Mouse (Mus musculus) thymus, postnatal 36 days (tissue): ENCODE measurements around the gene Rbm5.

ENCODE experiments used
- DNase-seq, 2 experiments: peaks; one replicate each; pipeline ENCODE4 v3.0.0; 2022; ENCODE audit warnings: mixed read lengths in 2 of 2

The Rbm5 gene

GRCm38 (mm10) chr9:107728919-107729670 is 41.7 kb downstream of the Rbm5 start:
- no peak for DNase-seq

DNA sequence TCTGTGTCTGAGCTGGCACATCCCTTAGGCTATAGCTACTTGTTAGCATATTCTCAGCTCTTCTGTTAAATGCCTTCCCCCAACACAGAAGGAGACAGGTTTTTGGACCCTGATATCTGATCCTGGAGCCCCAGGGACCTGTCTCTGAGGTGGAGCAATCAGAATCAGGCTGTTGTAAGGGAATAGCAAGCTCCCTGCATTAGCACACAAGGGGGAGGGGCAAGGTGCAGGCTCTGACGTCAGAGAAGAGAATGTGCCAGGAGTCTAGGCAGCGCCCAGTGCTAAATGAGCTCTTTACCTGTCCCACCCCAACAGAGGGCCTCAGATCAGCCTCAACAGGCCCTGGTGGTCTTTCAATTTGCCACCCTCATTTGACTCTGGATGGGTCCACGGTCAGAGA is 43.8 kb downstream of the Rbm5 start:
- no peak for DNase-seq

GRCm38 (mm10) chr9:107724796-107725195 is 46.0 kb downstream of the Rbm5 start:
- DNase-seq: no peak

DNA sequence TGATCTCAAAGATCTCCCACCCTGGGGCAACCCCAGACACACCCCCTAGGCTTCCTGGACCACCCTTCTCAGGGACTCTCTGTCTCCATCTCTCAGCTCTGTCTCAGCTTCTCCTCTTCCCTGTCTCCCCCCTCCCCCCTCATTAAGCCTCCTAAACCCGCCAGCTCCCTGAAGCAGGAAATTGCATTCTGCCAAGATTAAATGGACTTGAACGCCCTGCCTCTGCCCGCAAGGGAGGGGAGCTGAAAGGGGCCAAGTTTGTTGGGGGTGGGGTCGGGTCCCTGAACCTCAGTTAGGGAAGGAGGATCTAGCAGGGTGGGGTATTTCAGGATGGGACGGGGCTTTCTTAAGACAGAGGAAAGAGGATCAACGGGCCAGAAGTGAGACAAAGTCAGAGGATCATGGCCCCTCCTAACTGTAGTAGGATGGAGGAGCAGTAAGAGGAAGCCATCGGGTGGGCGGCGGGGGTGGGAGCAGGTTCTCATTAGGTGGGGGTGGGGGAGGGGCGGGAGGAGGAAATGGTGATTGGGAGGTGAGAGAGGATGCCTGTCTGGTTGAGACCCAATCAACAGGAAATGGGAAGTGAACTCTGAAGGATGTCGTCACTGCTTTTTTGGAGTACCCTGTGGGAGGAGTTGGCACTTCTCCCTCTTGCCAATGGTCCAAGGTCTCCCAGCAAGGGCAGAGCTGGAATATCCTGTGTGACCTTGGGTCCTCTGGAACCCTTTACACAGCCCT is 46.8 kb downstream of the Rbm5 start:
- DNase-seq: peak in 1 of 2 experiments; percentile 29

- DNase-seq: peak in 1 of 2 experiments; percentile 24
These were observed 47.5 kb downstream of the Rbm5 start for GRCm38 (mm10) chr9:107723292-107723691.

GRCm38 (mm10) chr9:107718781-107719540 is 51.8 kb downstream of the Rbm5 start:
- peak in 1 of 2 experiments; percentile 28 for DNase-seq

DNA sequence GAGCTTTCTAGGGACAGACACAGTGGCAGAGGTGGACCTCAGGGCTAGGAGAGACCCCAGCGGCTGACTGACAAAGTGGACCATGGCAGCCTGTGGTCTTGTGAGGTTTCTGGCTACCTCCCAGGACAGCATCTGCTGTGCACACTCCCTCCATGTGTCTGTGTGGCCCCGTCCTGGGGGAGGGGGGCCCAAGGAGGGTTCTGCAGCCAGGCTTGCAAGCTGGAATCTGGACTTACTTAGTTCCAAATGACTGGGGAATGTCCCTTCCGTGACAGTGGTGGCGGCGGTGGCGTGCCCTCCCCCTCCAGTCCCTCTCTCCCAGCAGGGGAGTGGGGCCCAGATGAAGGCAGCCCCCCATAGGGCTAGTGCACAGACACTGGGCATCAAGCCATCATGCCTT is 53.8 kb downstream of the Rbm5 start:
- no peak for DNase-seq

- DNase-seq: no peak
These were observed 55.2 kb downstream of the Rbm5 start for GRCm38 (mm10) chr9:107715632-107716031.

GRCm38 (mm10) chr9:107714221-107714952 is 56.4 kb downstream of the Rbm5 start:
- DNase-seq: no peak

GRCm38 (mm10) chr9:107709697-107710483 is 60.9 kb downstream of the Rbm5 start, which contains the start of gene Sema3f:
Sema3f (minus strand) TSS chr9:107710475.
- peak; percentile 84 to 88 for DNase-seq

- no peak for DNase-seq
These were observed 61.6 kb downstream of the Rbm5 start for GRCm38 (mm10) chr9:107709096-107709696.

DNA sequence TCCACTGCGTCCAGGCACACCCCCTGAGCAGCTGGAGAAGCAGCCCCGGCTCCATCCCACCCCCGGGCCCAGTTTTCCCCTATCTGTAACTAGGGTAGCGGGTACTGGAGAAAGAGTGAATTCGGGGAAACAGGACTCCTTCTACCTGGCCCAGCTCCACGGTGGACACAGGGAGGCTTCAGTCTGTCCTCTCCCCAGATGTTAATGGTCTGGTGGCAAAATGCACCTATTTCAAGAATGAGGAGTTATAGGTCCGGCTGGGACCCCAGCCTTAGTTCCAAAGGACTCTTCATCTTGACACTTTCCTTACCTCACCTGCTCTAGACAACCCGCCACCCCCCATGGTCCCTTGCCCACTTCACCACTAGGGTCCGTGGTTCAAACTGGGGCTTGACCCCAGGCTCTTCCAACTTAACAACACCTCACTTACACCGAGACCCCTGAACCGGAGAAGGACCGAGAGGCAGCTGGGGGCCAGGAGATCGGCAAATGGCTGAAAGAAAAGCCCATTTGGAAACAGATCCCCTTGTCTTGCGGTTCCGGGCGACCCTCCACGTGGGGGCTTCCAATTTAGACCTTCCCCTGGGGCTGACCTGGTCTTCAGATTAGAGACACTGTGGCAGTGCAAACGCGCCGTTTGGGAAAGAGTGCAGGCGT is 62.2 kb downstream of the Rbm5 start:
- DNase-seq: no peak

- DNase-seq: no peak
These were observed 62.9 kb downstream of the Rbm5 start for GRCm38 (mm10) chr9:107707701-107708438.

- no peak for DNase-seq
These were observed 64.0 kb downstream of the Rbm5 start for GRCm38 (mm10) chr9:107706781-107707211.

- DNase-seq: no peak
These were observed 67.3 kb downstream of the Rbm5 start for GRCm38 (mm10) chr9:107703337-107704122.

- DNase-seq: no peak
These were observed 68.1 kb downstream of the Rbm5 start for GRCm38 (mm10) chr9:107702606-107703185.

- DNase-seq: no peak
These were observed 69.2 kb downstream of the Rbm5 start for GRCm38 (mm10) chr9:107701594-107701993.

GRCm38 (mm10) chr9:107700114-107700571 is 70.7 kb downstream of the Rbm5 start:
- no peak for DNase-seq
